Mouse (Mus musculus): ENCODE measurements around the gene Gnptab. TPM values are rescaled to one million over a fixed set of nuclear protein-coding genes. Genes with fewer than 3 reads are reported as not detected.
"Not testable (repeated sequence)": the region's sequence is repeated elsewhere in the genome, so short reads cannot be mapped to it uniquely, and the experiment has no call there.

Gene Gnptab
- polyA plus RNA-seq, 1 experiment from 2014 or later: 12.3 TPM

GRCm38 (mm10) chr10:88482866-88483265, 103.9 kb downstream of the Gnptab start:
- not testable (repeated sequence) for H3K4me1 ChIP-seq (ENCODE audit: control insufficient read depth, insufficient read depth, low read length)

GRCm38 (mm10) chr10:88488629-88489028, 109.7 kb downstream of the Gnptab start:
- H3K9ac ChIP-seq (ENCODE audit: low read depth, low read length): no peak overlapping the region
- peaks cover 5% of the 10 kb centered on the region; the same call in 1 of the 2 replicates for H3K36me3 ChIP-seq (ENCODE audit: control insufficient read depth, insufficient read depth, low read length)
- H3K4me2 ChIP-seq (ENCODE audit: low read depth, low read length): no peak overlapping the region
- no peaks in the 10 kb centered on the region for H3K27me3 ChIP-seq (replicated peaks; ENCODE audit: control insufficient read depth, insufficient read depth, low read length)
- no peak overlapping the region for H3K4me3 ChIP-seq (ENCODE audit: low read length)
- WGBS: 86% methylated on average over 5 of the region's 5 CpGs
- no peak overlapping the region for H3K27ac ChIP-seq (ENCODE audit: low read length)
- H3K4me1 ChIP-seq (ENCODE audit: control insufficient read depth, insufficient read depth, low read length): peaks cover 12% of the 10 kb centered on the region
- no peaks in the 10 kb centered on the region for H3K9me3 ChIP-seq (ENCODE audit: control insufficient read depth, low read length)
- ATAC-seq: no peak

More at GRCm38 (mm10) chr10:88482866-88483265, 103.9 kb downstream of the Gnptab start:
- not testable (repeated sequence) for ATAC-seq; H3K4me2 ChIP-seq (ENCODE audit: low read depth, low read length); H3K27me3 ChIP-seq (replicated peaks; ENCODE audit: control insufficient read depth, insufficient read depth, low read length); H3K9me3 ChIP-seq (ENCODE audit: control insufficient read depth, low read length); H3K27ac ChIP-seq (ENCODE audit: low read length); H3K4me3 ChIP-seq (ENCODE audit: low read length); H3K9ac ChIP-seq (ENCODE audit: low read depth, low read length); H3K36me3 ChIP-seq (ENCODE audit: control insufficient read depth, insufficient read depth, low read length)
- 92% methylated on average over 10 of the region's 10 CpGs for WGBS

- H3K9ac ChIP-seq (ENCODE audit: low read depth, low read length): no peak overlapping the region
- 64% methylated on average over 7 of the region's 7 CpGs for WGBS
- H3K4me2 ChIP-seq (ENCODE audit: low read depth, low read length): no peak overlapping the region
- no peak overlapping the region for H3K27ac ChIP-seq (ENCODE audit: low read length)
- H3K4me3 ChIP-seq (ENCODE audit: low read length): no peak overlapping the region
- no peaks in the 10 kb centered on the region for H3K36me3 ChIP-seq (ENCODE audit: control insufficient read depth, insufficient read depth, low read length)
- 0 out of 2 replicates have a peak, but pooled peaks have one; percentile 12 for ATAC-seq
- no peaks in the 10 kb centered on the region for H3K9me3 ChIP-seq (ENCODE audit: control insufficient read depth, low read length)
- H3K4me1 ChIP-seq (ENCODE audit: control insufficient read depth, insufficient read depth, low read length): peaks cover 24% of the 10 kb centered on the region
- no peaks in the 10 kb centered on the region for H3K27me3 ChIP-seq (replicated peaks; ENCODE audit: control insufficient read depth, insufficient read depth, low read length)
These were observed 112.7 kb downstream of the Gnptab start for GRCm38 (mm10) chr10:88491632-88492031.

- no peak for ATAC-seq
- no peaks in the 10 kb centered on the region for H3K27me3 ChIP-seq (replicated peaks; ENCODE audit: control insufficient read depth, insufficient read depth, low read length)
- no peak overlapping the region for H3K4me3 ChIP-seq (ENCODE audit: low read length)
- H3K4me2 ChIP-seq (ENCODE audit: low read depth, low read length): no peak overlapping the region
- 82% methylated on average over 8 of the region's 8 CpGs for WGBS
- peaks cover 27% of the 10 kb centered on the region for H3K4me1 ChIP-seq (ENCODE audit: control insufficient read depth, insufficient read depth, low read length)
- no peak overlapping the region for H3K9ac ChIP-seq (ENCODE audit: low read depth, low read length)
- H3K9me3 ChIP-seq (ENCODE audit: control insufficient read depth, low read length): no peaks in the 10 kb centered on the region
- H3K27ac ChIP-seq (ENCODE audit: low read length): no peak overlapping the region
- no peaks in the 10 kb centered on the region for H3K36me3 ChIP-seq (ENCODE audit: control insufficient read depth, insufficient read depth, low read length)
These were observed 113.7 kb downstream of the Gnptab start for GRCm38 (mm10) chr10:88492658-88493057.

- peak overlapping the region; percentile 28 for H3K4me2 ChIP-seq (ENCODE audit: low read depth, low read length)
- peak; percentile 89 for ATAC-seq
- 68% methylated on average over 4 of the region's 4 CpGs for WGBS
These were observed 116.1 kb downstream of the Gnptab start for GRCm38 (mm10) chr10:88494959-88495587.

More at GRCm38 (mm10) chr10:88494959-88495587, 116.1 kb downstream of the Gnptab start:
- no peaks in the 10 kb centered on the region for H3K36me3 ChIP-seq (ENCODE audit: control insufficient read depth, insufficient read depth, low read length)
- peak overlapping the region; percentile 65 for H3K27ac ChIP-seq (ENCODE audit: low read length)
- no peak overlapping the region for H3K4me3 ChIP-seq (ENCODE audit: low read length)
- H3K9ac ChIP-seq (ENCODE audit: low read depth, low read length): no peak overlapping the region
- H3K4me1 ChIP-seq (ENCODE audit: control insufficient read depth, insufficient read depth, low read length): peaks cover 29% of the 10 kb centered on the region
- H3K27me3 ChIP-seq (replicated peaks; ENCODE audit: control insufficient read depth, insufficient read depth, low read length): no peaks in the 10 kb centered on the region
- no peaks in the 10 kb centered on the region for H3K9me3 ChIP-seq (ENCODE audit: control insufficient read depth, low read length)

Other genes with a start within 250 kb of the Gnptab start
- 7.8 and 10.2 TPM in 2 replicates for gene Parpbp, start 232.2 kb upstream of the Gnptab start, polyA plus RNA-seq (2015; fragmentation: Nextera tagmentation; extraction: Ambion mirVana)
- 59.1 and 66.3 TPM in 2 replicates for gene Nup37, start 232.1 kb upstream of the Gnptab start, polyA plus RNA-seq (2015; fragmentation: Nextera tagmentation; extraction: Ambion mirVana)
- 65.8 and 69.2 TPM in 2 replicates for gene Washc3, start 178.0 kb upstream of the Gnptab start, polyA plus RNA-seq (2015; fragmentation: Nextera tagmentation; extraction: Ambion mirVana)
- gene Dram1, start 52 bp upstream of the Gnptab start, polyA plus RNA-seq (2015; fragmentation: Nextera tagmentation; extraction: Ambion mirVana): 3.4 and 3.5 TPM in 2 replicates
- gene Sycp3, start 80.4 kb downstream of the Gnptab start, polyA plus RNA-seq (2015; fragmentation: Nextera tagmentation; extraction: Ambion mirVana): 1.0 and 1.6 TPM in 2 replicates
- 51.1 and 65.7 TPM in 2 replicates for gene Chpt1, start 124.9 kb downstream of the Gnptab start, polyA plus RNA-seq (2015; fragmentation: Nextera tagmentation; extraction: Ambion mirVana)
- 1.9 and 2.8 TPM in 2 replicates for gene Mybpc1, start 226.0 kb downstream of the Gnptab start, polyA plus RNA-seq (2015; fragmentation: Nextera tagmentation; extraction: Ambion mirVana)

All from intestine, embryonic 16.5 days (tissue).